Mouse (Mus musculus) layer of hippocampus, adult 9-10 months (tissue): ENCODE results near the gene Mier3.

Experiments
- DNase-seq: peaks from one replicate; pipeline ENCODE4 v3.0.0; 2022; ENCODE audit warnings: low spot score

Gene Mier3

DNA sequence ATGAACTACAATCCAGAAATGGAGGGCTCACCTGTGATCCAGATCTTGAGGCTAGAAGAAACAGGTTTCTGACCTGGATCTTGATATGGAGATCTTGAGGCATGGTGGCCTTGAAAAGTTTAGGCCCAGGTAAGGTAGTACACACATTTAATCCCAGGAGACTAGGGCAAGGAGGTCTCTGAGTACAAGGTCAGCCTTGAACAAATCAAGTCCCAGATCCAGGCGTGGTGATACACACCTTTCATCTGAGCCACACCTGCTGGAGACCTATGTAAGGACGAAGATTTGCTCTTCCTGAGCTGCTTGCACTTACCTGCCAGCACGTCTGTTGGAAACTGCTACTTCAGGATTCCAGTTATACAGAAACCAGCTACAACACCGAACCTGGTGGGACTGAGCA, at the start of gene Mier3:
Mier3 (plus strand) TSS at position 301 of the 400 bp plus-strand sequence.
- DNase-seq: no peak

DNA sequence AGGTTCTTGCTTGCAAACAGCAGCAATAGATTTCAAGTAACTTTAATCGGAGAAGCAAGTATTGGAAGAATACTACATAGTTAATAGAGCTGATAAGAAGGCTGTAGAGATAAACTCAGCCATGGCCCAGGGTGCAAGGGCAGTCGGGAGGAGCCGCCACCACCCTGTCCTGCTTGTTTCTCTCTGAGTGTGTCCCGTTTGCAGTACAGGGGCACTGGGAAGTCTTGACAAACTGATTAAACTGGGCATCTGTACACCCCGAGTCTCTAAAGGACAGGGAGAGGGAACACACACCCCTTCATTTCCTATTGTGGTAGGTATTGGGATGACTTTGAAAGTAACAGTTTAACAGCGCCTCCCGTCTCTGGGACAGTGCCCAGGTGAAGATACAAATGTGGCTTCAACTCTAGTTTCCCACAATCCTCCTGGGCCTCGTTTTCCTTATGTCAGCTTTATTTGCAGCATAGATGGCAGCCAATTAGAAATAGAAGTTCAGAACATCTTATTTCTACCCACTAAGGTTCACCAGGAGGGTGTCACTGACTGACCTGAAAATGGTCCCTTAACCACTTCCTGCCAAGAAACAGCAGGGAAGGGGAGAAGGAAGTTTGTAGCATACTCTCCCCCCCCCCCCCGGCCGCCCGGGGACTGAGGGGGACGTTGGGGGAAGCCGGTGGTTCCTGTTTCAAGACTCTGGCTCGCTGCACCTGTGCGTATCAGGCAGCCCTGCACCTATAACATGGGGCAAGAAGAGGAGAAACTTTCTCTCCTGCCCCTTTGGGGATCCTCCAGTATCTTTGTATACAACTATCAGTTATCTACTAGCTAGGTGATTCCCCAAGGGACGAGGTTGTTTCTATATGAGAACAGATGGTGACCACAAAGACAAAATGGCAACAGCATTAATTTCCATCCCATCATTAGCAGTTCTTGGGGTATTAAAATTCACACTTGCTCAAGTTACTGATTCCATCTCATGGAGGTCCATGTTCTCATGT, 46.3 kb upstream of the Mier3 start:
- no peak for DNase-seq

DNA sequence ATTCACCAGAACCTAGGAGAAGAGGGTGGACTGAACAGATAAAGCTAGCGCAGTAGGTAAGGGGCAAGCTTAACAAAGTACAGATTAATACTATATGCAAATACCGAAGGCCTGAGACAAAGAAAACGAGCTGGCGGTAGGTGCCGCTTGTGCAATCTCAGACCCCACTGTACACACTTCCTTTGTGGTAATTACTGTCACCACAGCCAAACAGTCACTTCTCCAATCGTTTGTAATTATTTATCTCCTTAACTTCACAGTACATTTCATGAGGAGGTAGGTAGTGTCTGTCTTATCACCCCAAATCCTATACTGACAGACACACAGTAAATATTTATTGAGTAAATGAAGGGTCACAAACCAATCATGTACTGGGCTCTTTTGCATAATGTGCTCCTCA, 40.5 kb upstream of the Mier3 start:
- no peak for DNase-seq

DNA sequence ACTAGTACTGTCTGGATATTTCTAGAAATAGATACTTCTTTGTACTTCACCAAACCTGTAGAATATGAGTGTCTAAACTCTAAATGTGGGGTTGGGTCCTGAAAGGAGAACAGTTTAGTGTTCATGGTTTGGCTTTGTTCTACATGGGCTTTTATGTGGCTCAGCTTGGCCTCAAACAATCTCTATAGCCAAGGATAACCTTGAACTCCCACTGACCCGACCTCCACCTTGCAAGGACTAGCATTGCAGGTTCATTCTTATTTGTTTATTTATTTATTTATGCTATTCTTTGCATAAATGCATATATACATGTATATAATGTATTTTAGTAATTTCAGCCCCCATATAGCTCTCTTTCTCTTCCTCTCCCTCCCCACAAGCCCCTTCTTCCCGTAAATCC, 37.1 kb upstream of the Mier3 start:
- no peak for DNase-seq

- no peak for DNase-seq
Measured at GRCm38 (mm10) chr13:111646204-111646603, 34.6 kb upstream of the Mier3 start.

DNA sequence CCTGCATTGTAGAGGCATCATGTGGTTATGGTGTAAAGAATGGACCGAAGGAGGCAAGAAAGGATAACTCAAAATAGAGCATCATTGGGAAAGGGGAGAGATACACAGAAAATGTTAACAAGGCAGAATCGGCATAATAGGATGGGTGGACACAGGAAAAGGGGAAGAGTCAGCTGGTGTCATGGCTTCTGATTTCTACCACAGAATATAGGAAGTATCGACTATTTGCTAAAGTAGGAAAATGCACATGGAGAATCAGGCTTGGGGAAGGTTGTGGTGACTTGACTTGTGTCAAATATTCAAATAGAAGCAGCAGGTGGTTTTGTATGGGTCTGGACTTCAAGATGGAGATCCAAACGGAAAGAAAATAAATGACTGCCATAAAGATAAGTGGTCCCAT, 33.5 kb upstream of the Mier3 start:
- no peak for DNase-seq

GRCm38 (mm10) chr13:111651020-111651419, 29.8 kb upstream of the Mier3 start:
- no peak for DNase-seq

- no peak for DNase-seq
Measured at GRCm38 (mm10) chr13:111655273-111655672, 25.5 kb upstream of the Mier3 start.

GRCm38 (mm10) chr13:111655856-111656255, 24.9 kb upstream of the Mier3 start:
- no peak for DNase-seq

GRCm38 (mm10) chr13:111656309-111656708, 24.5 kb upstream of the Mier3 start:
- DNase-seq: no peak

- DNase-seq: no peak
Measured at GRCm38 (mm10) chr13:111656769-111657168, 24.0 kb upstream of the Mier3 start.

- DNase-seq: no peak
Measured at GRCm38 (mm10) chr13:111658501-111659280, 22.1 kb upstream of the Mier3 start.

DNA sequence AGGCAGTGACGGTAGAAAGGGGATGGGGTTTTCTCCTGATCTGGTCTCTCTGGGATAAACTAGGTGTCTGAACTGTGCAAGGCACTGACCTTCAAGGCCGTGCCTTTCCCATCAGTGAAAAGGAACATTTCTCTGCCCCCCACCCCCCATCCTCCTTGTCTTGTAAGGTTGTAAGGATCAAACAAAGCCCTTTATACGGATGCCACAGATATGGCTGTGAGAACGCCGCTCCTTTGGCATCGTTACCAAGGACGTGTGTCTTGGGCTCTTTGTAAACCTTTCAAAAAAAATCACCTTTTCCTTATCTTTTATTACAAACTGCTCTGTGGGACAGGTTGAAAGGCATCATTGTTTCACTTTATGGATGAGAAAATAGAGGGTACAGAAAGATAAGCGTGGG, 21.3 kb upstream of the Mier3 start:
- no peak for DNase-seq

DNA sequence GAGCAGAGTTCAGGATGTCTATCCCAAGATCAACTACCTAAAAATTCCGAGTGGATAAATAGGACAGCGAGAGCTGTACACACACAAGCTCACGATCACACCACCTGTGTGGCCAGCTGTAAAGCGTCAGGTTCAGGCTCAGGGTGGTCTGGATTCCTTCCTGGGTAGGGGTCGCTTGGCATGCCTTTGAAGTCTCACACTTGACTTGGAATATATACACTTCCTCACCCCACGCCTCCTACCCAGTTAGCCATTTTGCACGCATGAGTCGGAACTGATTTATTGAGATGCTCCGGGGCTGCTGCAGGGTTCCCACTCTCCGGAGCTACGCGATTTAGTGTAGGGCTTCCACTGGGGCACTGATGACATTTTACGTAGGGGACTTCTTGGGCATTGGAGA, 20.7 kb upstream of the Mier3 start:
- DNase-seq: no peak

DNA sequence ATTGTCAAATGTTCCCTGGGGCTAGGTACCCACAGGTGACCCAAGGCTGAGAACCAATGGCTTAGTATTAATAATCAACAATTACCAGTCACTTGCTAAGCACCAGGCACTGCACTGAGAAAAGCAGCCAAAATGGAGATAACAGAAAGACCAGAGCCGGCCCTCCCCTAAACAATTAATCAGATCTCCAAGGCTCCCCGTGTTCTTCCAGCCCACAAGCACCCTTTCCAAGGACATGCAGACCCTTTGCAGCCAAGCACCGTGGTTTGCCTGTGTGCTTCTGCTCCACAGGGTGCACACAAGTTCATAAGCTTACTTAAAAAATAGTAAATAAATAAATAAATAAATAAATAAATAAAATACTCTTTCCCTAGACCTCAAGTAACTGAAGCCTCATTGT, 20.2 kb upstream of the Mier3 start:
- DNase-seq: no peak

DNA sequence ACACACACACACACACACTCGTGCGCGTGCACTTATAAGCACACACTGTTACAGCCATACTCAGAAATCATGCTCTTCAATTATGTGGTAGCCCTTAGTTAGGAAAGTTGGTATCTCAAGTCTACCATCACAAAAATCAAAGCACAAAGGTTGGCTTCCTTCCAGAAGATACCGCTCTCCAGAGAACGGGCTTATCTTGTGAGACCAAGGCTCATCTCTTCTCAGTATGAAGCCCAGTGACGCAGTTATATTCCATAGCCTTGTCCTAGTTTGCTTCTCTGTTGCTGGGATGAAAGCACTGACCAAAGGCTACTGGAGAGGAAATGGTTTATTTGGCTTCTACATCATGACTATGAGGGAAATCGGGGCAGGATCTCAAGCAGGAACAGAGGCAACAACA, 12.8 kb upstream of the Mier3 start:
- DNase-seq: no peak

DNA sequence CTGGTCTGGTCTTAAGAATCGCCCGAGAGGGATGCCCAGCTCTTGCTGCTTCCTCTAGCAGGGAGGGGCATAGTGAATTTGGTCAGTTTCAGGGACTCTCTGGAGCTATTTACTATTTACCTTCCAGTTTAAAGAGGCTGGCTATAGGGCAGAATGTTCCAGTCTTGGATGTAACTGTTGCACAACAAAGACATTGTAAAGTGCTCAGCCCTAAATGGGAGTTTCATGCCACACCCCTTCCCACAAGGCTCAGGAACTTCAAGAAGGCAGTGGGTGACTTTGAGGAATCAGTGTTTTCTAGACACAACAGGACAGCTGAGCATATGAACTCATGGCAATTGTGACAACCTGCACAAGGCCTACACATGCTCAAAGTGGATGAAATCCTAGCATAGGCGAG, 3.9 kb upstream of the Mier3 start:
- no peak for DNase-seq

DNA sequence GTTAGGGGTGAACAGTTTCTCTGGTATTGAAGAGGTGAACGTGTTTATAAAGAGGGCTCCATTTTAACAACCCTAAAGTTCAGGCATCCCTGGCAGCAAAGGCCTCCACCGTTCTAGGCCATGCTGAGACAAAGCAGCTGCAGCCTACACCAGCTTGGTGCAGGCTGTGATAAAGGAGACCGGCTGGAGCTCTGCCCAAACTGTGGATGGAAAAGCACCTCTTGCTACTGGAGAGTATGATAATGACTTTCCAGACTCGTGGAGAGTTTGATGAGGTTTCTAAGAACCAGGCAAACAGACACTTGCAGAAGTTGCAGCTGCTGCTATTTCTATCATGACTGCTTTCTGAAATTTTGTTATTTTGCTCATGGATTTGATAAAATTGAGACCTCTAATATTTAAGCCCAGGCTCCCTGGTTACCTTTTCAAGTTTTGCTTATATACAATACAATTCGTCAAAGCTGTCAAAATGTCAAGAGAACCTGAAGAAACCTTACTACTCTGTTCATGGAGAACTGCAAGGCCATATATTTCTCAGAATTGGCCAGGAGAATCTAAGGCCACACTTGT, 3.4 kb downstream of the Mier3 start:
- no peak for DNase-seq

- peak; percentile 61 for DNase-seq
Measured at GRCm38 (mm10) chr13:111685751-111686462, 5.1 kb downstream of the Mier3 start.

DNA sequence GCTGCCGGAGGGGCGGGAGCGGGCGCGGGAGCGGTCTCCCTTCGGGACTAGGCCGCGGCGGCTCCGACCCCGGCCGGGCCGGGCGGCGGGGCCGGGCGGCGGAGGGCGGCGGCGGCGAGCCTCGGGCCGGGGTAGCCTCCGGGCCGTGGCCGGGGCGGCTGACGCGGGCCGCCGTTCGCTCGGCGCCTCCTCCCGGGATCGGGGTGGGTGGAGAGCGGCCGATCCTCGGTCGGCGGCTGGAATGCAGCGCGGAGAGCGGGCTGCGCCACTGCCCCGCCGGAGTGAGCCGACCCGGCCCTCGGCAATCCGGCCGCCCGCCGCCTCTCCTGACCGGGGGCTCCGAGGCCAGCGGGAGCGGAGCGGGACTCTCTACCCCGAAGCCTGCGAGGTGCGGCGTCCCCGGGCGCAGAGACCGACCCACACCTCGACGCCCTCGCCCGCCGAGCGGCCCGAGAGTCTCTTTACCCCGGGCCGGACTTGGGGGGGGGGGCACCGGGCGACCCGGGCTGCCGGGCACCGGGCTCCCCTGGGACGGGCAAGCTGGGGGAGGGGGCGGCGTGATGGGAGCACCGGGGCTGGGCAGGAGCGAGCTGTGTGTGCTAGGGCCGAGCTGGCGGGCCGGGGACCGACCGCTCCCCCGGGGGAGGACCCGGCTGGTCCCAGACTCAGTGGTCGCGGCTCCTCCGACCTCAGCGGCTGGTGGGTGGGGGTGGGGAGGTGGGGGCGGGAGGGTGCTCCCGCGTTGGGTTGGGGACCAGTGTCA, 5.9 kb downstream of the Mier3 start:
- peak; percentile 5 for DNase-seq

DNA sequence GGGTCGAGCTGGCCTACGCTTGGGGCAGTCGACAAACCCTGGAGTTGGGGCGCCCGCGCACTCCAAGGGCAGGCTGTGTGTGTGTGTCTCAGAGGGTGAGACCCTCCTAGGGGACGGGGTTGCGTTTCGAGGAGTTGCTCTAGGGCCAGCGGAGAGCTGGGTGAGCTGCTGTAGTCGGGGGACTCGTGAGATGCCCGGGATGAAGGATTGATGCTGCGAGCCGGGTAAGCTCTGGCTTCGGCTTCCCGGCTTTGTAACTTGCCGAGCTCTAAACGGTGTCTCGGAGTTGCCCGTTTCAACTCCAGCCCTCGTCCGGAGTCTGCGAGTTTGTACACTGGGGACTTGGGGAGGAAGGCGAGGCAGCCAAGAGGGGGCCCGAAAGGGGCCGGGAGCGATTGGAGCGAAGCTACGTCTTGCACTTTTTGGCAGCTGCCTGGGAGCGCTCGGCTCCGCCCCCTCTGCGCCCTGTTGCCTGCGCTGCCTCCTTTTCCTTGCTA, 6.6 kb downstream of the Mier3 start:
- DNase-seq: peak; percentile 6
